Mouse (Mus musculus): ENCODE measurements at regions not wholly inside any gene's neighbourhood (a gene's known extent, or its start where the extent isn't known, plus 50 kb on each side); places are given as distances from the start of the nearest gene placed in this dataset.

- no peak for TF ChIP-seq CTCF (IDR thresholded peaks at IDR 0.05; ENCODE audit: low read depth, low read length)
- TF ChIP-seq POLR2A (IDR thresholded peaks at IDR 0.05; ENCODE audit: insufficient read depth, low read length): no peak
- no peak for TF ChIP-seq EP300 (IDR thresholded peaks at IDR 0.05; ENCODE audit: insufficient read depth, low read depth, low read length)
These were observed 687.5 kb upstream of the Pou3f3 start for GRCm38 (mm10) chr1:42008046-42008445.

All from ES-Bruce4 (cell line).